8 mouse cellular contexts compared by ENCODE assay signal in genomic region chr6:87589718-87590393, GRCm38 (mm10). TPM values are rescaled to one million over a fixed set of nuclear protein-coding genes. Genes with fewer than 3 reads are reported as not detected.
DNase-seq lines count a peak whose midpoint lies in the region; ATAC-seq and TF ChIP-seq lines count a peak whose summit lies in the region.

No protein-coding gene starts in this region.

- H3K9me3 ChIP-seq in hindbrain, postnatal 0 days (ENCODE audit: low read length): no peaks in the 10 kb centered on the region
- no peaks in the 10 kb centered on the region for H3K9me3 ChIP-seq in midbrain, embryonic 15.5 days

- peaks cover 4% of the 10 kb centered on the region; the same call in 1 of the 2 replicates for H3K4me1 ChIP-seq in hindbrain, postnatal 0 days (ENCODE audit: insufficient read depth, low read length)
- H3K4me1 ChIP-seq in midbrain, embryonic 15.5 days: peaks cover 17% of the 10 kb centered on the region

- no peak for TF ChIP-seq CTCF in gastrocnemius, adult 2 months (IDR thresholded peaks at IDR 0.05)
- TF ChIP-seq CTCF in hindbrain, postnatal 0 days (IDR thresholded peaks at IDR 0.05; ENCODE audit: low read depth): no peak

- no peaks in the 10 kb centered on the region for H3K36me3 ChIP-seq in hindbrain, postnatal 0 days (ENCODE audit: insufficient read depth, low read length)
- no peaks in the 10 kb centered on the region for H3K36me3 ChIP-seq in midbrain, embryonic 15.5 days (replicated peaks)

- peak overlapping the region; percentile 73 for H3K4me2 ChIP-seq in hindbrain, postnatal 0 days (ENCODE audit: low read depth, low read length)
- peak overlapping the region; percentile 92 for H3K4me2 ChIP-seq in midbrain, embryonic 15.5 days

- 15% methylated on average over 12 of the region's 12 CpGs for WGBS in hindbrain, postnatal 0 days
- WGBS in midbrain, embryonic 15.5 days: 10% methylated on average over 12 of the region's 12 CpGs

- H3K27me3 ChIP-seq in hindbrain, postnatal 0 days (ENCODE audit: insufficient read depth, low read length): no peaks in the 10 kb centered on the region
- 0 out of 2 replicates have a peak, but pooled peaks cover 3% of the 10 kb centered on the region for H3K27me3 ChIP-seq in midbrain, embryonic 15.5 days (replicated peaks)

- H3K9ac ChIP-seq in hindbrain, postnatal 0 days (replicated peaks; ENCODE audit: low read length): peak overlapping the region; percentile 40; the same call in 1 of the 2 replicates
- H3K9ac ChIP-seq in midbrain, embryonic 15.5 days: peak overlapping the region; percentile 52; the same call in 1 of the 2 replicates

- peak overlapping the region; percentile 78 for H3K4me3 ChIP-seq in gastrocnemius, adult 2 months
- peak overlapping the region; percentile 49 for H3K4me3 ChIP-seq in hindbrain, postnatal 0 days (ENCODE audit: low read length)
- H3K4me3 ChIP-seq in midbrain, embryonic 15.5 days: peak overlapping the region; percentile 52

- intact Hi-C loops in gastrocnemius, adult 2 months (cut with DNase I): no loop called here

- peak; percentile 40; the same call in 1 of the 2 replicates for ATAC-seq in hindbrain, postnatal 0 days
- ATAC-seq in midbrain, embryonic 15.5 days (replicated peaks): peak; percentile 24; the same call in 1 of the 2 replicates

- peak; percentile 25 for DNase-seq in gastrocnemius, adult 2 months
- no peak for DNase-seq in gastrocnemius, postnatal 4 days (ENCODE audit: low spot score in 2 of 2)
- peak; percentile 4 for DNase-seq in embryo, embryonic 9.5 days (ENCODE audit: extremely low spot score)
- no peak for DNase-seq in hindbrain, postnatal 0 days (ENCODE audit: low spot score)
- DNase-seq in adrenal gland, postnatal 14 days: no peak
- no peak for DNase-seq in thymus, postnatal 4 days
- no peak for DNase-seq in gastrocnemius, adult 18-20 months (ENCODE audit: low spot score)

- peak overlapping the region; percentile 78 for H3K27ac ChIP-seq in gastrocnemius, adult 2 months
- no peak overlapping the region for H3K27ac ChIP-seq in hindbrain, postnatal 0 days
- no peak overlapping the region for H3K27ac ChIP-seq in midbrain, embryonic 15.5 days

RNA-seq across cellular contexts. Expression of gene Prokr1, which starts 0.7 kb away (rescaled TPM):
- 1 to 10 TPM; 2.1 to 2.7 TPM for total RNA-seq in gastrocnemius, adult 2 months (2021)
- 1 to 10 TPM; 7.9 to 9.3 TPM for total RNA-seq in gastrocnemius, postnatal 4 days (2021)
- total RNA-seq in hindbrain, postnatal 0 days (2014; rRNA removed): 3.6 and 4.5 TPM in 2 replicates
- polyA plus RNA-seq in hindbrain, postnatal 0 days (2015; fragmentation: Nextera tagmentation; extraction: Ambion mirVana): 0.89 and 1.0 TPM in 2 replicates
- 2.0 and 2.1 TPM in 2 replicates for polyA plus RNA-seq in midbrain, embryonic 15.5 days (2015; fragmentation: Nextera tagmentation; extraction: Ambion mirVana)
- total RNA-seq in adrenal gland, postnatal 14 days (2021): 0.71 and 0.93 TPM in 2 replicates
- 1 to 10 TPM in 1 of 2 experiments, under 1 TPM in 1; 0.98 to 1.5 TPM for total RNA-seq in gastrocnemius, adult 18-20 months (2021)

RNA-seq across cellular contexts. Expression of gene Arhgap25, which starts 56.8 kb away (rescaled TPM):
- 1 to 10 TPM in 1 of 2 experiments, under 1 TPM in 1; 0.69 to 1.3 TPM for total RNA-seq in gastrocnemius, adult 2 months (2021)
- 1 to 10 TPM; 4.4 to 4.6 TPM for total RNA-seq in gastrocnemius, postnatal 4 days (2021)
- 1.3 and 1.9 TPM in 2 replicates for total RNA-seq in hindbrain, postnatal 0 days (2014; rRNA removed)
- 1.8 and 1.9 TPM in 2 replicates for polyA plus RNA-seq in hindbrain, postnatal 0 days (2015; fragmentation: Nextera tagmentation; extraction: Ambion mirVana)
- polyA plus RNA-seq in midbrain, embryonic 15.5 days (2015; fragmentation: Nextera tagmentation; extraction: Ambion mirVana): 1.8 and 1.9 TPM in 2 replicates
- 5.2 and 10.5 TPM in 2 replicates for total RNA-seq in adrenal gland, postnatal 14 days (2021)
- under 1 TPM; 0.57 to 0.87 TPM for total RNA-seq in gastrocnemius, adult 18-20 months (2021)

Comparison
In these comparisons a context has a peak if more than half of its experiments do, and no peak if none do; other contexts are left out.
1. DNase-seq: peak in gastrocnemius, adult 2 months (single experiment) and embryo, embryonic 9.5 days (single experiment); none in gastrocnemius, postnatal 4 days (0 of 2), hindbrain, postnatal 0 days (single experiment), adrenal gland, postnatal 14 days (single experiment), thymus, postnatal 4 days (single experiment) and gastrocnemius, adult 18-20 months (single experiment).
2. Peak in every context shown above with its lines, with median percentiles within 50 percentile points of each other: H3K4me3 ChIP-seq.